In the genomic region with DNA sequence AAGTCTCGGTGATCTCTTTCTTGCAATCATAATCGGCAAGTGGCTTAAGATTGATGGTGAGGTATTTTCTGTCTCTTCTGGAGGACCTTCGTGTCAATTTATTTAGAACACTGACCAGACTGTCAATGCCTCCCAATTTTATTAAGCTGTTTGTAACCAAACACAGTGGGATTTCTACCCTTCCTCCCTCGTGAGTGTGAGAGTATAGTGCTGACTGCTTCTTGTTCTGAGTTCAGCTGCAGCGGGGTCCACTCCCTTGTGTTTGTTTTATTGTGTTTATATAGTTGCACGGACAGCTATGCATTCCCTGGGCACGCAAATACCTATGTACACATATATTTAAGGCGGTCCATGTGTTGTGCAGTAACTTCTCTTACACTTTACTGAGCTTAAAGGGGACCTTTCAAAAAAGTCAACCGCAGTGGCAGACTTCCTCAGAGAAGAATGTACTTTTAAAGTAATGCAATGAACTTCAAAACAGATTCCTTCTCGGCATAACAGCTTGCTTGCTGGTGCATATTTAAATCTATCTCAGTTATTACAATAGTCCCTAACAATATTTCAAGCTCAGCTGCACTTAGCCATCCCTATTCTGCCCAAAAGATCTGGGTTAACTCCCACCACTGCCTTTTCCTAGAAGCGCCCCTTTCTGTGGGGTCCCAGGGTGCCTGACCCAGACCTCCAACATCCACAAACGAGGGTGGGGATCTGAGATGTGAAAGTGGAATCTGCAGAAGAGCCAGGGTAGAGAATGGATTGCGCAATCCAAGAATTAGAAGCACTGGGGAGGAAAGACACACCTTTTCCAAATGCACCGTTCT, we compare ENCODE assay signal across 9 mouse cellular contexts.
DNase-seq lines count a peak whose midpoint lies in the region; ATAC-seq lines count a peak whose summit lies in the region.
"Had no signal": no experiment of that assay in that cellular context is flagged by ENCODE, and none has a peak within 500 bp of the region (broad histone marks: within the 10 kb centered on the region; RNA-seq: fewer than 3 reads in every experiment).

No protein-coding gene starts in this region.

- no peak for DNase-seq in heart, embryonic 10.5 days (ENCODE audit: low spot score)
- no peak for DNase-seq in heart, adult 8-10 months (ENCODE audit: low spot score)
- peak; percentile 12 for DNase-seq in right cerebral cortex, postnatal 4 days
- no peak for DNase-seq in right cerebral cortex, postnatal 25 days
- no peak for DNase-seq in frontal cortex, postnatal 14 days (ENCODE audit: low spot score in 2 of 2)
- DNase-seq in B cell, adult 2 months: no peak
- no peak for DNase-seq in left cerebral cortex, postnatal 14 days (ENCODE audit: low spot score in 2 of 2)
- DNase-seq: kidney, adult 11 months had no signal

- no peak overlapping the region for H3K9ac ChIP-seq in limb, embryonic 15.5 days

- intact Hi-C loops in left cerebral cortex, postnatal 14 days (cut with DNase I): loop anchor here (5.0 to 10.0 kb wide), 3 partner anchors 589 to 1229 kb away; no protein-coding TSS in a partner anchor

- H3K4me3 ChIP-seq in heart, embryonic 10.5 days: peak overlapping the region; percentile 58
- peak overlapping the region; percentile 20; the same call in 1 of the 2 replicates for H3K4me3 ChIP-seq in limb, embryonic 15.5 days

- H3K27ac ChIP-seq in heart, embryonic 10.5 days: peak overlapping the region; percentile 77; the same call in 1 of the 2 replicates
- no peak overlapping the region for H3K27ac ChIP-seq in limb, embryonic 15.5 days

- H3K27me3 ChIP-seq in heart, embryonic 10.5 days (ENCODE audit: insufficient read depth, poor library complexity, severe bottlenecking): peaks cover 32% of the 10 kb centered on the region
- H3K27me3 ChIP-seq in limb, embryonic 15.5 days: peaks cover 84% of the 10 kb centered on the region

- no peaks in the 10 kb centered on the region for H3K36me3 ChIP-seq in heart, embryonic 10.5 days
- no peaks in the 10 kb centered on the region for H3K36me3 ChIP-seq in limb, embryonic 15.5 days

- 0 out of 2 replicates have a peak overlapping the region, but pooled peaks have one; percentile 41 for H3K4me2 ChIP-seq in limb, embryonic 15.5 days

- no peak for ATAC-seq in limb, embryonic 15.5 days (ENCODE audit: insufficient number of reproducible peaks, low FRiP score, low TSS enrichment, low read depth)

- WGBS in heart, embryonic 10.5 days: 11% methylated on average over 14 of the region's 14 CpGs
- 12% methylated on average over 14 of the region's 14 CpGs for WGBS in limb, embryonic 15.5 days

- H3K4me1 ChIP-seq in heart, embryonic 10.5 days: peaks cover 34% of the 10 kb centered on the region
- peaks cover 21% of the 10 kb centered on the region for H3K4me1 ChIP-seq in limb, embryonic 15.5 days

- H3K9me3 ChIP-seq in heart, embryonic 10.5 days: no peaks in the 10 kb centered on the region
- H3K9me3 ChIP-seq in limb, embryonic 15.5 days: no peaks in the 10 kb centered on the region
